In the genomic region with DNA sequence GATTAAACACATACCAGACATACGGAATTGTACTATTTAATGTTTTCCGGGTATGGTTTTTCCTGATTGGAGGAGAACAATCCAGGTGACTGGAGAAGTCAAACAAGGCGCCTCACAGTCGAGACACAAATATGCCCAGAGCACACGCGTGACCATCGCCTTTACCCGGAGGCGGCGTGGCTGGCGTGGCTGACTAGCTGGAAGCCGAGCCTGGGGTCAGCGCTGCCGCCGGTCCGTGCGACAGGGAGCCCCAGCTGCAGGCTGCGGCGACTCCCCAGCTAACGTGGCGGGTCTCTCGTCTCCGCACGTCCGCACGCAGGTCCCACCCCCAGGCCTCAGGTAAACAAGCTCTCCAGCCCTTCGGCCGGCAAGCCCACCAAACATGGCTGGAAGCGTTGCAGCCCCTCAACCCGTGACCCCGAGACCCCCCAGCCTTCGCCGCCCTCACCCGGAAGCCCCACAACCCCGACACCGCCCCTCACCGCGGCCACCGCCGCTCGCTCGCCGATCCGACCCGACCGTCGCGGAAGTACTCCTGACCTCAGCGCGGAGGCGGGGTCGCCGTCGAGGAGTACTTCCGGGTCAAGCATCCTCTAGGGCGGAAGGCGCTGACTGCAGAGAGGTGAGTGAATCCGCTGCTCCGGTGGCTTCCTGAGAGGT, we compare ENCODE assay signal across 8 mouse cellular contexts. TPM values are rescaled to one million over a fixed set of nuclear protein-coding genes. Genes with fewer than 3 reads are reported as not detected.
A peak's percentile ranks its signal among the peaks of the same experiment; 100 is the strongest.
DNase-seq lines count a peak whose midpoint lies in the region; ATAC-seq and TF ChIP-seq lines count a peak whose summit lies in the region.

A gene (minus strand): TSS at position 527 of the 660 bp plus-strand sequence.
A gene (plus strand): TSS at position 574 of the 660 bp plus-strand sequence.

- peak within 1 kb of the TSS; percentile 8 for H3K27ac ChIP-seq in MEL (ENCODE audit: control insufficient read depth, low read depth, low read length)
- H3K27ac ChIP-seq in cerebellum, adult 2 months (ENCODE audit: insufficient read depth, low read length) = no peak within 1 kb of the TSS
- peak within 1 kb of the TSS; percentile 86 for H3K27ac ChIP-seq in lung, embryonic 16.5 days (ENCODE audit: low read length)

- H3K4me3 ChIP-seq in MEL (ENCODE audit: control insufficient read depth in 1 of 2, insufficient read depth in 1 of 2, low read depth in 2 of 2, low read length in 2 of 2) = peak within 1 kb of the TSS; percentile 70 to 78
- peak within 1 kb of the TSS; percentile 81 for H3K4me3 ChIP-seq in cerebellum, adult 2 months (replicated peaks; ENCODE audit: insufficient read depth, low read depth, low read length)
- H3K4me3 ChIP-seq in lung, embryonic 16.5 days (ENCODE audit: low read length) = peak within 1 kb of the TSS; percentile 90

- H3K4me2 ChIP-seq in lung, embryonic 16.5 days (ENCODE audit: low read depth, low read length) = peak within 1 kb of the TSS; percentile 67

- H3K9ac ChIP-seq in MEL (ENCODE audit: control insufficient read depth, low read depth, low read length, poor library complexity, severe bottlenecking) = peak within 1 kb of the TSS; percentile 60
- H3K9ac ChIP-seq in lung, embryonic 16.5 days (ENCODE audit: low read length) = peak within 1 kb of the TSS; percentile 91

- no peak for TF ChIP-seq CTCF in MEL (IDR thresholded peaks at IDR 0.05 in 2 of 3, conservative IDR thresholded peaks at IDR 0.05 in 1 of 3; ENCODE audit: control insufficient read depth in 1 of 3, insufficient read depth in 1 of 3, low read depth in 2 of 3, low read length in 3 of 3, poor library complexity in 1 of 3, severe bottlenecking in 1 of 3)
- no peak for TF ChIP-seq CTCF in cerebellum, adult 2 months (IDR thresholded peaks at IDR 0.05; ENCODE audit: borderline replicate concordance, insufficient read depth, low read depth, low read length)

- under 1% methylated on average over 59 of the region's 59 CpGs for WGBS in cerebellum, adult 2 months
- under 1% methylated on average over 59 of the region's 59 CpGs for WGBS in lung, embryonic 16.5 days

- TF ChIP-seq RAD21 in MEL (IDR thresholded peaks at IDR 0.05; ENCODE audit: low read depth, low read length) = no peak

- DNase-seq in MEL (ENCODE audit: low read depth, low spot score) = peak; percentile 96
- peak; percentile 91 to 93 for DNase-seq in cerebellum, adult 2 months
- peak; percentile 91 for DNase-seq in forelimb bud, embryonic 11.5 days (ENCODE audit: low read depth, low spot score)
- peak; percentile 68 for DNase-seq in layer of hippocampus, adult 9-10 months (ENCODE audit: low spot score)
- peak; percentile 84 for DNase-seq in ovary, postnatal 10 days (ENCODE audit: low spot score)
- DNase-seq in thymus, postnatal 10 days (ENCODE audit: low spot score in 2 of 2) = peak; percentile 93 to 97

- H3K9me3 ChIP-seq in MEL (replicated peaks; ENCODE audit: insufficient read depth, low read length) = no peaks in the 10 kb centered on the region
- H3K9me3 ChIP-seq in lung, embryonic 16.5 days (ENCODE audit: control insufficient read depth, low read length) = no peaks in the 10 kb centered on the region

- peak; percentile 96 to 97 for ATAC-seq in hematopoietic stem cell, adult 5-6 weeks (replicated peaks in 1 of 2; ENCODE audit: insufficient read depth in 1 of 2, low FRiP score in 2 of 2, low TSS enrichment in 1 of 2, low read depth in 1 of 2, poor library complexity in 2 of 2, severe bottlenecking in 2 of 2)
- ATAC-seq in lung, embryonic 16.5 days (ENCODE audit: low read depth) = peak; percentile 96

- peaks cover 3 to 14% of the 10 kb centered on the region in 2 experiments for H3K4me1 ChIP-seq in MEL (ENCODE audit: control insufficient read depth in 1 of 2, insufficient read depth in 2 of 2, low read length in 2 of 2)
- peaks cover 6% of the 10 kb centered on the region; the same call in 1 of the 2 replicates for H3K4me1 ChIP-seq in cerebellum, adult 2 months (ENCODE audit: control insufficient read depth, insufficient read depth, low read length)
- peaks cover 12% of the 10 kb centered on the region for H3K4me1 ChIP-seq in lung, embryonic 16.5 days (replicated peaks; ENCODE audit: control insufficient read depth, insufficient read depth, low read length)

- peaks cover 30% of the 10 kb centered on the region for H3K79me2 ChIP-seq in MEL (ENCODE audit: control insufficient read depth, insufficient read depth, low read length, poor library complexity)

- peak; percentile 82 to 91 for TF ChIP-seq POLR2A in MEL (IDR thresholded peaks at IDR 0.05; ENCODE audit: control insufficient read depth in 1 of 2, insufficient read depth in 1 of 2, low read depth in 1 of 2, low read length in 2 of 2, poor library complexity in 1 of 2)
- peak; percentile 74 for TF ChIP-seq POLR2A in cerebellum, adult 2 months (IDR thresholded peaks at IDR 0.05; ENCODE audit: borderline replicate concordance, insufficient read depth, low read length)

- peak in 1 of 2 experiments; percentile 48; a peak in 1 of 4 replicates for TF ChIP-seq EP300 in MEL (IDR thresholded peaks at IDR 0.05; ENCODE audit: low read depth in 1 of 2, low read length in 2 of 2)

- H3K27me3 ChIP-seq in MEL (ENCODE audit: control insufficient read depth in 1 of 2, insufficient read depth in 2 of 2, low read length in 2 of 2) = no peaks in the 10 kb centered on the region
- no peaks in the 10 kb centered on the region for H3K27me3 ChIP-seq in cerebellum, adult 2 months (ENCODE audit: control insufficient read depth, insufficient read depth, low read length)
- H3K27me3 ChIP-seq in lung, embryonic 16.5 days (ENCODE audit: control insufficient read depth, insufficient read depth, low read depth, low read length) = no peaks in the 10 kb centered on the region

- peaks cover 0 to 19% of the 10 kb centered on the region in 2 experiments for H3K36me3 ChIP-seq in MEL (ENCODE audit: control insufficient read depth in 1 of 2, insufficient read depth in 2 of 2, low read length in 2 of 2)
- no peaks in the 10 kb centered on the region for H3K36me3 ChIP-seq in lung, embryonic 16.5 days (ENCODE audit: control insufficient read depth, insufficient read depth, low read length)

TF ChIP-seq in MEL, 35 proteins besides CTCF, POLR2A, EP300 and RAD21:
- TF ChIP-seq POLR2AphosphoS2 (IDR thresholded peaks at IDR 0.05; ENCODE audit: low read length) = peak; percentile 77
- TF ChIP-seq MAFK (IDR thresholded peaks at IDR 0.05; ENCODE audit: borderline replicate concordance, low read depth, low read length) = 0 out of 2 replicates have a peak, but pooled peaks have one; percentile 7
- TF ChIP-seq CHD1 (IDR thresholded peaks at IDR 0.05; ENCODE audit: low read depth, low read length) = no peak
- TF ChIP-seq MEF2A (IDR thresholded peaks at IDR 0.05; ENCODE audit: extremely low read depth, insufficient replicate concordance, low read depth, low read length, poor library complexity, severe bottlenecking) = no peak
- TF ChIP-seq BHLHE40 (IDR thresholded peaks at IDR 0.05; ENCODE audit: borderline replicate concordance, low read depth, low read length) = no peak
- TF ChIP-seq NELFE (IDR thresholded peaks at IDR 0.05; ENCODE audit: low read depth, low read length) = peak; percentile 90
- no peak for TF ChIP-seq UBTF (IDR thresholded peaks at IDR 0.05; ENCODE audit: borderline replicate concordance, insufficient read depth, low read depth, low read length)
- TF ChIP-seq MAZ (IDR thresholded peaks at IDR 0.05; ENCODE audit: low read depth, low read length) = peak; percentile 98
- peak; percentile 85 for TF ChIP-seq KAT2A (conservative IDR thresholded peaks at IDR 0.05; ENCODE audit: low read depth, low read length)
- 0 out of 2 replicates have a peak, but pooled peaks have one; percentile 7 for TF ChIP-seq NRF1 (IDR thresholded peaks at IDR 0.05; ENCODE audit: insufficient read depth, low read depth, low read length, poor library complexity, severe bottlenecking)
- no peak for TF ChIP-seq SMC3 (IDR thresholded peaks at IDR 0.05; ENCODE audit: low read depth, low read length)
- peak; percentile 66 for TF ChIP-seq RCOR1 (IDR thresholded peaks at IDR 0.05; ENCODE audit: low read depth, low read length)
- peak; percentile 49; the same call in 1 of the 2 replicates for TF ChIP-seq TBP (IDR thresholded peaks at IDR 0.05; ENCODE audit: low read depth, low read length)
- peak; percentile 70 for TF ChIP-seq CHD2 (IDR thresholded peaks at IDR 0.05; ENCODE audit: low read length)
- peak; percentile 90 for TF ChIP-seq MXI1 (IDR thresholded peaks at IDR 0.05; ENCODE audit: low read depth, low read length)
- peak; percentile 38; the same call in 1 of the 2 replicates for TF ChIP-seq USF1 (IDR thresholded peaks at IDR 0.05; ENCODE audit: low read depth, low read length)
- peak; percentile 95 for TF ChIP-seq HCFC1 (IDR thresholded peaks at IDR 0.05; ENCODE audit: low read depth, low read length)
- TF ChIP-seq ETS1 (IDR thresholded peaks at IDR 0.05; ENCODE audit: low read depth, low read length) = peak; percentile 28; the same call in 1 of the 2 replicates
- TF ChIP-seq MYB (IDR thresholded peaks at IDR 0.05; ENCODE audit: low read depth, low read length) = no peak
- peak; percentile 95 for TF ChIP-seq SIN3A (IDR thresholded peaks at IDR 0.05; ENCODE audit: low read length)
- 0 out of 2 replicates have a peak, but pooled peaks have one; percentile 28 for TF ChIP-seq MAX (IDR thresholded peaks at IDR 0.05; ENCODE audit: low read length)
- TF ChIP-seq TCF12 (IDR thresholded peaks at IDR 0.05; ENCODE audit: low read depth, low read length) = peak; percentile 28; the same call in 1 of the 2 replicates
- TF ChIP-seq ELF1 (IDR thresholded peaks at IDR 0.05; ENCODE audit: low read depth, low read length) = peak; percentile 98
- no peak for TF ChIP-seq ZC3H11A (IDR thresholded peaks at IDR 0.05; ENCODE audit: low read depth, low read length)
- peak; percentile 65 for TF ChIP-seq ZMIZ1 (IDR thresholded peaks at IDR 0.05; ENCODE audit: low read depth, low read length)

RNA-seq across cellular contexts. Expression of the first gene that starts in this region (rescaled TPM):
- 39.5 and 40.7 TPM in 2 replicates for total RNA-seq in MEL (2012; rRNA removed)
- 10 to 100 TPM in 1 of 2 experiments, not detected in 1; 42.3 TPM for polyA plus RNA-seq in MEL (2012; ENCODE audit: insufficient read depth in 1 of 2, insufficient read length in 2 of 2, low read depth in 1 of 2, low replicate concordance in 2 of 2, missing spikeins in 1 of 2)
- polyA plus RNA-seq in cerebellum, adult 2 months (2012; rRNA removed) = 40.8 and 43.9 TPM in 2 replicates
- total RNA-seq in hematopoietic stem cell, adult 5-6 weeks (2017) = 49.3 and 51.9 TPM in 2 replicates
- 85.9 and 92.7 TPM in 2 replicates for polyA plus RNA-seq in lung, embryonic 16.5 days (2015; fragmentation: Nextera tagmentation; extraction: Ambion mirVana)

RNA-seq across cellular contexts. Expression of the second gene that starts in this region (rescaled TPM):
- 18.6 and 21.2 TPM in 2 replicates for total RNA-seq in MEL (2012; rRNA removed)
- 10 to 100 TPM in 1 of 2 experiments, not detected in 1; 22.7 TPM for polyA plus RNA-seq in MEL (2012; ENCODE audit: insufficient read depth in 1 of 2, insufficient read length in 2 of 2, low read depth in 1 of 2, low replicate concordance in 2 of 2, missing spikeins in 1 of 2)
- 17.3 and 19.4 TPM in 2 replicates for polyA plus RNA-seq in cerebellum, adult 2 months (2012; rRNA removed)
- 28.2 and 33.5 TPM in 2 replicates for total RNA-seq in hematopoietic stem cell, adult 5-6 weeks (2017)
- polyA plus RNA-seq in lung, embryonic 16.5 days (2015; fragmentation: Nextera tagmentation; extraction: Ambion mirVana) = 42.5 and 45.2 TPM in 2 replicates
